Mouse (Mus musculus) ES-Bruce4 (cell line): ENCODE data around the gene Pbx1. TPM values are rescaled to one million over a fixed set of nuclear protein-coding genes. Genes with fewer than 3 reads are reported as not detected.
"Not testable (repeated sequence)": the region's sequence is repeated elsewhere in the genome, so short reads cannot be mapped to it uniquely, and the experiment has no call there.

ENCODE experiments used
- H3K27ac ChIP-seq: 2 replicates; pipeline ENCODE4 v1.5.1; 2012; ENCODE audit warnings: low read length, inconsistent platforms; ENCODE audit not compliant: insufficient read depth
- H3K27me3 ChIP-seq: 2 replicates; pipeline ENCODE4 v1.6.1; 2012; ENCODE audit warnings: mild to moderate bottlenecking, low read length, inconsistent platforms; ENCODE audit not compliant: control insufficient read depth, poor library complexity, insufficient read depth, severe bottlenecking
- H3K36me3 ChIP-seq: 2 replicates; pipeline ENCODE4 v1.6.1; 2012; ENCODE audit warnings: inconsistent platforms, mild to moderate bottlenecking, low read length, moderate library complexity; ENCODE audit not compliant: control insufficient read depth, poor library complexity, insufficient read depth, severe bottlenecking
- H3K4me1 ChIP-seq: one replicate; pipeline ENCODE4 v1.8.1; 2011; ENCODE audit warnings: low read length; ENCODE audit not compliant: control insufficient read depth, insufficient read depth
- H3K4me3 ChIP-seq: 2 replicates; pipeline ENCODE4 v1.5.1; 2011; ENCODE audit warnings: low read depth, mild to moderate bottlenecking, low read length
- H3K9ac ChIP-seq: 2 replicates; pipeline ENCODE4 v1.6.1; 2012; ENCODE audit warnings: low read depth, mild to moderate bottlenecking, inconsistent platforms; ENCODE audit not compliant: poor library complexity, severe bottlenecking
- H3K9me3 ChIP-seq: replicated peaks from 2 replicates; pipeline ENCODE4 v1.6.1; 2012; ENCODE audit warnings: mild to moderate bottlenecking, low read length, inconsistent platforms; ENCODE audit not compliant: control insufficient read depth, poor library complexity, insufficient read depth, severe bottlenecking
- CTCF ChIP-seq: IDR thresholded peaks from one replicate; pipeline ENCODE4 v1.8.1; 2011; ENCODE audit warnings: low read depth, low read length
- EP300 ChIP-seq: IDR thresholded peaks from 2 replicates; pipeline ENCODE4 v1.6.1; 2011; ENCODE audit warnings: low read depth, low read length; ENCODE audit not compliant: insufficient read depth
- POLR2A ChIP-seq: IDR thresholded peaks from one replicate; pipeline ENCODE4 v1.8.1; 2011; ENCODE audit warnings: low read length; ENCODE audit not compliant: insufficient read depth
- polyA plus RNA-seq: library from polyadenylated mRNA; stranded (reverse); fragments of >200 nt; gene quantifications from 2 replicates; pipeline ENCODE4 v1.2.4, GENCODE M21; 2011; ENCODE audit warnings: low read depth; ENCODE audit not compliant: missing spikeins, insufficient read depth, insufficient read length

The Pbx1 gene
- 19.8 and 28.0 TPM in 2 replicates for polyA plus RNA-seq

DNA sequence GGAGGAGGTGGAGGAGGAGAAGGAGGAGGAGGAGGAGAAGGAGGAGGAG lies at the start of gene Pbx1:
Pbx1 (minus strand) TSS at position 39 of the 49 bp plus-strand sequence.
- Histone ChIP-seq H3K27ac (0 out of 2 replicates have a peak within 1 kb of the TSS, but pooled peaks have one; percentile 28), H3K4me3 (peak within 1 kb of the TSS; percentile 89), H3K9ac (peak within 1 kb of the TSS; percentile 91)
- not testable (repeated sequence) for H3K9me3 ChIP-seq, H3K36me3 ChIP-seq, H3K4me1 ChIP-seq, H3K27me3 ChIP-seq

DNA sequence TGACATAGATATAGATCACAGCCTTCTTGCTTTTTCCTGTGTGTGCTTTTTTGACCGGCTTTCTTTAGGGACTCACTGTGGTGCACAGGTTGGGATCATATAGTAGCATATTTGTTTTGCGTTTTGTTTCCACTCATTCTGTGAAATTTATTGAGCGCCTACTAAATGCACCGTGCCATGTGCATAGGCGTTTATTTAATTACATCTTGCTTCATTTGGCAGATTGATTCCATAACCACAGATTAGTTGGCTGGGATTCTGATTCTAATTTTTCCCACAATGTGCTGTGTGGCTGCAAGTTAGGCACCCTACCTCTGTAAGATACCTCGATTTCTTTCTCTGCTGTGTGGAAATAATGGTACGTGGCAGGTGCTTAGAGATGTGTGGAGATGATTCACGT lies 47.6 kb upstream of the Pbx1 start:
- Histone ChIP-seq H3K27ac (no peak overlapping the region), H3K9me3 (no peaks in the 10 kb centered on the region), H3K9ac (no peak overlapping the region), H3K4me3 (no peak overlapping the region), H3K4me1 (no peaks in the 10 kb centered on the region), H3K27me3 (no peaks in the 10 kb centered on the region; the same call in none of the 2 replicates), H3K36me3 (no peaks in the 10 kb centered on the region)
- TF ChIP-seq EP300: no peak
- no peak for TF ChIP-seq POLR2A
- TF ChIP-seq CTCF: no peak

DNA sequence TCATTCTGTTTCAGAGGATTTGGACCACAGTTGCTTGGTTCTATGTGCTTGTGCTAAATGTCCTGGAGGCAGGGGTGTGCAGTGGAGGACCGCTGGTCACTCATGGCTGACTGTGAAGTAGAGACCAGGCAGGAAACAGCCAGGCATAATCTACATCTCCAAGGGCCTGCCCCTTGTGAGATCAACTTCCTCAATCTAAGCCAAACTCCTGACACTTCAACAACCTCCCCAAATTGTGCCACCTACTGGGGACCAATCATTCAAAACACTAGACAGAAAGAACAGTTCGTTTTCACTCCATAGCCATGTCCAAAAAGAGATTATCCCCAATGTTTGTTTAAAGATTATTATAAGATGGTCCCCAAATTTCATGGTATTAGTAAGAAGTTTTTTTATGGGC lies 46.8 kb upstream of the Pbx1 start:
- Histone ChIP-seq H3K4me1 (no peaks in the 10 kb centered on the region), H3K27me3 (no peaks in the 10 kb centered on the region; the same call in none of the 2 replicates), H3K9ac (no peak overlapping the region), H3K27ac (no peak overlapping the region), H3K4me3 (no peak overlapping the region), H3K36me3 (no peaks in the 10 kb centered on the region), H3K9me3 (no peaks in the 10 kb centered on the region)
- TF ChIP-seq CTCF: no peak

DNA sequence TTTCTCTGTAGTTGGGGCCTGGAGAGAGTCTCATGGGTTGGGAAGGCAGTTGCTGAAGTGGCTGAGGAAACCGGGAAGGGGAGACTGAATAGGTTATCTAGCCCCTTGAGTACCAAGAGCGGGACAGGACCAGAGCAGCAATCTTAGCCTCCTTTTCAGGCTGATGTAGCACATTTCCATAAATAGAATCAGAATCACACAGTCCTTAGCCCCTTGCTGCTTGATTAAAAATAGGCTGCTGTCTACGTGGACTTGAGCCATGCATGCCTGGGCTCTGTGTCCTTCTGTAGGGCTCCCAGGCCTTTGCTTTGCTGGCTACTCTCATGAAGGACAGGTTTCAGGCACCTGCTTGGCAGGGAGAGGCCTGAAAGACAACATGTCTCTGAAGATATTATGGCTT lies 44.8 kb upstream of the Pbx1 start:
- Histone ChIP-seq H3K27ac (no peak overlapping the region), H3K9me3 (no peaks in the 10 kb centered on the region), H3K4me1 (no peaks in the 10 kb centered on the region), H3K9ac (no peak overlapping the region), H3K27me3 (no peaks in the 10 kb centered on the region; the same call in none of the 2 replicates), H3K4me3 (no peak overlapping the region), H3K36me3 (no peaks in the 10 kb centered on the region)
- TF ChIP-seq POLR2A (no peak), CTCF (no peak), EP300 (no peak)

DNA sequence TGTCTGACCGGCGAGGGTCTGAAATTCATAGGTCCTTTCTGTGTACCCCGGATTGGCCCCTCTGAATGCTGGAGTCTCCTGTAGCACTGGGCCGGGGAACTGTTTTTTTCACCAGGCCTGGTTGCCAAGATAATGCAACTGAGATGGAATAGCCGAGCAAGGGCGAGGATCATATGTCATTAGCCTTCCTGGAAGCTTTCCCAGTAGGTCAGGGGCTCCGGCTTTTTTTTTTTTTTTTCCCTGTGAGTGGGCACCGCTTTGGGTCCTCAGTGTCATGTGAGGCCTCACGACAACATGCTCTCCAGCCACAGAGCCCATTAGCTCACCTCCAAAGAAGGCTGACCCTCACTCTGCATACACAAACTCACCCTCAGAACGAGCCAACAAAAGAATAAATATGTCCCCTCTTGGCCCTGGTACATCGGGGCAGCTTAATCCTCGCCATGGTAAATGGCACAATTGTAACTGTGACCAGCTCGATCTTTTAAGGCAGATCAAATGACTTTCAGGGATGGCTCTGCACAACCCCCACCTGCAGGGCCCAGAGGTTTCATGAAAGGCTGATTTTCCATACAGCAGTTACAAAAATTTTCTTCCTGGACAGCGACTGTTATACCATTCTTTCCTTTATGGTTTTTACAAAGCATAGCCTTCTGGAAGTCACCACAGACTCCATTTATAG lies 44.3 kb upstream of the Pbx1 start:
- Histone ChIP-seq H3K27me3 (no peaks in the 10 kb centered on the region; the same call in none of the 2 replicates), H3K4me3 (no peak overlapping the region), H3K4me1 (no peaks in the 10 kb centered on the region), H3K9me3 (no peaks in the 10 kb centered on the region), H3K27ac (no peak overlapping the region), H3K36me3 (no peaks in the 10 kb centered on the region), H3K9ac (no peak overlapping the region)
- TF ChIP-seq EP300: no peak
- no peak for TF ChIP-seq CTCF
- no peak for TF ChIP-seq POLR2A

DNA sequence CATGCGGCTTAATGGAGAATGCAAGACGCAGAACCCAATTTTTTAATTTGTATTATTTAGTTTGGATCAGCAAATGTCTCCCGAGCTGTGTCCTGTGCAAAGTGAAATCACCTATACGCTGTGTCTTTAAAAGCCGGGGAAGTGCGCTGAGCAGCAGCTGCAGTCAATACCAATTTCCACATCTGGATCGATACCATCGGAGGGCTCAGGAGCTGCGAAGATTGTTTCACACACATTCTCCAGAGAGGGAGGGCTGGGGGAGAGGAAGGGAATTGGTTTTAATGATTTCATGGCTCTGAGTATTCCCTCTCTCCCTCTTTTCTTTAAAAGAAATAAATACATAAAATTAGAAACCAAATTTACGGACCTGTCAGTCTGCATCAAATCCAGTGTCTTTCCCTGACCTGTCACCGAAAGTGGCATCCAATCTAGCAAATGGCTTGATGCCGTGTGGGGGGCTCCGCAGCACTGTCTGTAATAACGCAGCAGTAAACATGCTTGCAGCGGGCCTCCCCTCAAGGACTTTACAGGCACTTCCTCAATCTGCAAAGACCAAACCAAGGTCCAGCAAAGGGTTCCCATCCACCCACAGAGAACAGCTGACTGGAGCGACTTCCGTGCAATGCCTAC lies 43.6 kb upstream of the Pbx1 start:
- Histone ChIP-seq H3K4me1 (no peaks in the 10 kb centered on the region), H3K4me3 (no peak overlapping the region), H3K9ac (no peak overlapping the region), H3K9me3 (no peaks in the 10 kb centered on the region), H3K27me3 (no peaks in the 10 kb centered on the region; the same call in none of the 2 replicates), H3K27ac (no peak overlapping the region), H3K36me3 (no peaks in the 10 kb centered on the region)
- no peak for TF ChIP-seq EP300
- no peak for TF ChIP-seq POLR2A
- TF ChIP-seq CTCF: no peak
